Mouse (Mus musculus) stomach, postnatal 0 days (tissue): Measurements from ENCODE around the gene Iqcn. TPM values are rescaled to one million over a fixed set of nuclear protein-coding genes. Genes with fewer than 3 reads are reported as not detected.

Source experiments
- ATAC-seq: fragments of 200-750 bp; cut with Nextera tagmentation; 2 replicates; pipeline ENCODE4 v1.8.0; 2017; ENCODE audit not compliant: low FRiP score, low TSS enrichment
- DNase-seq: peaks from one replicate; pipeline ENCODE4 v3.0.0-alpha.2; 2016; ENCODE audit warnings: low spot score
- H3K27ac ChIP-seq: fragments of 300-500 bp; sonication (generic); replicated peaks from 2 replicates; pipeline ENCODE4 v1.5.1; 2014; ENCODE audit warnings: mild to moderate bottlenecking, control low read depth
- H3K27me3 ChIP-seq: fragments of 300-500 bp; sonication (generic); 2 replicates; pipeline ENCODE4 v1.6.1; 2014; ENCODE audit warnings: low read length; ENCODE audit not compliant: control insufficient read depth, insufficient read depth
- H3K36me3 ChIP-seq: fragments of 300-500 bp; sonication (generic); 2 replicates; pipeline ENCODE4 v1.6.1; 2014; ENCODE audit warnings: low read length, mixed read lengths; ENCODE audit not compliant: control insufficient read depth, insufficient read depth
- H3K4me1 ChIP-seq: fragments of 300-500 bp; sonication (generic); replicated peaks from 2 replicates; pipeline ENCODE4 v1.6.1; 2014; ENCODE audit warnings: antibody characterized with exemption; ENCODE audit not compliant: control insufficient read depth, insufficient read depth
- H3K4me2 ChIP-seq: fragments of 300-500 bp; sonication (generic); replicated peaks from 2 replicates; pipeline ENCODE4 v1.6.1; 2014; ENCODE audit warnings: low read depth, mild to moderate bottlenecking, control low read depth, moderate library complexity
- H3K4me3 ChIP-seq: fragments of 300-500 bp; sonication (generic); 2 replicates; pipeline ENCODE4 v1.5.1; 2014; ENCODE audit warnings: low read depth, low read length, control low read depth
- H3K9ac ChIP-seq: fragments of 300-500 bp; sonication (generic); 2 replicates; pipeline ENCODE4 v1.6.1; 2014; ENCODE audit warnings: mild to moderate bottlenecking, low read length, control low read depth, mixed read lengths
- H3K9me3 ChIP-seq: fragments of 300-500 bp; sonication (generic); 2 replicates; pipeline ENCODE4 v1.6.1; 2016; ENCODE audit warnings: low read length; ENCODE audit not compliant: control insufficient read depth
- CTCF ChIP-seq: IDR thresholded peaks from 2 replicates; pipeline ENCODE4 v1.5.1; 2016; ENCODE audit warnings: antibody characterized with exemption, low read depth, mild to moderate bottlenecking, moderate library complexity
- EP300 ChIP-seq: optimal IDR thresholded peaks from 2 replicates; pipeline ENCODE3; 2016; ENCODE audit warnings: antibody characterized with exemption
- WGBS: fragments of 180-500 bp; shearing (Covaris S2); extraction: QIAGEN DNeasy Blood & Tissue Kit; methylation state at CpG from one replicate; pipeline ENCODE4 v1.1.7; 2014; 5-methylcytosine and 5-hydroxymethylcytosine counted together
- polyA plus RNA-seq: library from polyadenylated mRNA; unstranded; fragments of >200 nt; fragmentation: Nextera tagmentation; extraction: Ambion mirVana; gene quantifications from 2 replicates; pipeline ENCODE4 v1.2.1, GENCODE M21; 2015

The Iqcn gene
- polyA plus RNA-seq, 1 experiment from 2014 or later, result not detected

GRCm38 (mm10) chr8:70681410-70681809 lies 21.8 kb upstream of the Iqcn start:
- H3K9ac ChIP-seq, result no peak overlapping the region
- H3K4me2 ChIP-seq, result no peak overlapping the region
- 0 out of 2 replicates have a peak, but pooled peaks cover 3% of the 10 kb centered on the region for H3K36me3 ChIP-seq
- H3K27me3 ChIP-seq, result no peaks in the 10 kb centered on the region
- H3K27ac ChIP-seq, result peak overlapping the region; percentile 91
- WGBS, result 50% methylated on average over 3 of the region's 3 CpGs
- DNase-seq (no peak), ATAC-seq (no peak)
- no peaks in the 10 kb centered on the region for H3K9me3 ChIP-seq
- H3K4me1 ChIP-seq, result peaks cover 4% of the 10 kb centered on the region
- H3K4me3 ChIP-seq, result no peak overlapping the region
- TF ChIP-seq EP300, result no peak
- no peak for TF ChIP-seq CTCF

- WGBS, result 3% methylated on average over 19 of the region's 19 CpGs
- no peak overlapping the region for H3K4me3 ChIP-seq
Measured at GRCm38 (mm10) chr8:70682193-70682592, 21.1 kb upstream of the Iqcn start.

GRCm38 (mm10) chr8:70682692-70683091 lies 20.6 kb upstream of the Iqcn start:
- peaks cover 4% of the 10 kb centered on the region for H3K4me1 ChIP-seq
- 0 out of 2 replicates have a peak, but pooled peaks cover 3% of the 10 kb centered on the region for H3K36me3 ChIP-seq
- H3K27ac ChIP-seq, result peak overlapping the region; percentile 91
- no peak overlapping the region for H3K4me3 ChIP-seq
- TF ChIP-seq CTCF, result no peak
- TF ChIP-seq EP300, result no peak
- ATAC-seq, result no peak
- peak overlapping the region; percentile 38; the same call in 1 of the 2 replicates for H3K9ac ChIP-seq
- H3K9me3 ChIP-seq, result no peaks in the 10 kb centered on the region
- 54% methylated on average over 3 of the region's 3 CpGs for WGBS
- no peaks in the 10 kb centered on the region for H3K27me3 ChIP-seq
- DNase-seq, result no peak
- H3K4me2 ChIP-seq, result peak overlapping the region; percentile 31

More at GRCm38 (mm10) chr8:70682193-70682592, 21.1 kb upstream of the Iqcn start:
- Histone ChIP-seq H3K4me1 (peaks cover 4% of the 10 kb centered on the region), H3K9me3 (no peaks in the 10 kb centered on the region), H3K27me3 (no peaks in the 10 kb centered on the region), H3K36me3 (0 out of 2 replicates have a peak, but pooled peaks cover 3% of the 10 kb centered on the region), H3K27ac (peak overlapping the region; percentile 91), H3K9ac (peak overlapping the region; percentile 38; the same call in 1 of the 2 replicates), H3K4me2 (peak overlapping the region; percentile 31)
- peak; percentile 89 for DNase-seq
- TF ChIP-seq CTCF (peak; percentile 58), EP300 (no peak)
- ATAC-seq, result peak; percentile 84

GRCm38 (mm10) chr8:70684291-70684690 lies 19.0 kb upstream of the Iqcn start:
- Histone ChIP-seq H3K9ac (no peak overlapping the region), H3K9me3 (no peaks in the 10 kb centered on the region), H3K4me3 (no peak overlapping the region), H3K4me2 (no peak overlapping the region), H3K36me3 (no peaks in the 10 kb centered on the region), H3K4me1 (peaks cover 4% of the 10 kb centered on the region), H3K27ac (no peak overlapping the region), H3K27me3 (no peaks in the 10 kb centered on the region)
- 64% methylated on average over 7 of the region's 7 CpGs for WGBS
- TF ChIP-seq CTCF (no peak), EP300 (no peak)
- no peak for ATAC-seq
- DNase-seq, result peak; percentile 16

- Histone ChIP-seq H3K4me3 (no peak overlapping the region), H3K4me2 (no peak overlapping the region), H3K9ac (no peak overlapping the region), H3K27ac (peak overlapping the region; percentile 36; the same call in 1 of the 2 replicates), H3K4me1 (peaks cover 10% of the 10 kb centered on the region), H3K36me3 (no peaks in the 10 kb centered on the region), H3K27me3 (no peaks in the 10 kb centered on the region), H3K9me3 (no peaks in the 10 kb centered on the region)
- WGBS, result 44% methylated on average over 8 of the region's 8 CpGs
- DNase-seq (peak; percentile 48), ATAC-seq (no peak; the same call in 1 of the 2 replicates)
- no peak for TF ChIP-seq CTCF
Measured at GRCm38 (mm10) chr8:70687576-70687975, 15.7 kb upstream of the Iqcn start.

GRCm38 (mm10) chr8:70688136-70688535 lies 15.1 kb upstream of the Iqcn start:
- no peak overlapping the region for H3K4me3 ChIP-seq
- H3K9ac ChIP-seq, result no peak overlapping the region
- H3K4me2 ChIP-seq, result no peak overlapping the region
- H3K27ac ChIP-seq, result peak overlapping the region; percentile 36; the same call in 1 of the 2 replicates
- H3K4me1 ChIP-seq, result peaks cover 9% of the 10 kb centered on the region; the same call in 1 of the 2 replicates
- DNase-seq (no peak), ATAC-seq (no peak)
- H3K9me3 ChIP-seq, result no peaks in the 10 kb centered on the region
- TF ChIP-seq CTCF, result no peak
- no peak for TF ChIP-seq EP300
- 91% methylated on average over 3 of the region's 3 CpGs for WGBS
- no peaks in the 10 kb centered on the region for H3K36me3 ChIP-seq
- H3K27me3 ChIP-seq, result no peaks in the 10 kb centered on the region
